Mouse (Mus musculus) telencephalon, adult 2 months (tissue): ENCODE measurements at regions not wholly inside any gene's neighbourhood (a gene's known extent, or its start where the extent isn't known, plus 50 kb on each side); places are given as distances from the start of the nearest gene placed in this dataset.

Source experiments
- DNase-seq: peaks from one replicate; pipeline ENCODE4 v3.0.0-alpha.2; 2011; ENCODE audit warnings: low read depth, low spot score

- DNase-seq, result no peak
Measured at GRCm38 (mm10) chr9:122625081-122625480, 122.1 kb upstream of the Topaz1 start.

GRCm38 (mm10) chr9:122626346-122626745 lies 120.8 kb upstream of the Topaz1 start:
- no peak for DNase-seq

- peak; percentile 94 for DNase-seq
Measured at GRCm38 (mm10) chr9:122629171-122629904, 117.8 kb upstream of the Topaz1 start.

GRCm38 (mm10) chr9:122631793-122632192 lies 115.4 kb upstream of the Topaz1 start:
- DNase-seq, result no peak

- no peak for DNase-seq
Measured at GRCm38 (mm10) chr9:122633484-122633883, 113.7 kb upstream of the Topaz1 start.

GRCm38 (mm10) chr9:122635138-122635964 lies 111.8 kb upstream of the Topaz1 start:
- no peak for DNase-seq

- DNase-seq, result no peak
Measured at GRCm38 (mm10) chr9:122637591-122637990, 109.6 kb upstream of the Topaz1 start.

- no peak for DNase-seq
Measured at GRCm38 (mm10) chr9:122639239-122639638, 107.9 kb upstream of the Topaz1 start.

GRCm38 (mm10) chr9:122642913-122643312 lies 104.2 kb upstream of the Topaz1 start:
- DNase-seq, result no peak

GRCm38 (mm10) chr9:122645569-122645968 lies 101.6 kb upstream of the Topaz1 start:
- DNase-seq, result no peak

GRCm38 (mm10) chr9:122650862-122651261 lies 96.3 kb upstream of the Topaz1 start:
- DNase-seq, result peak; percentile 58

- no peak for DNase-seq
Measured at GRCm38 (mm10) chr9:122655583-122655982, 91.6 kb upstream of the Topaz1 start.

GRCm38 (mm10) chr9:122660050-122660449 lies 87.1 kb upstream of the Topaz1 start:
- no peak for DNase-seq

- DNase-seq, result no peak
Measured at GRCm38 (mm10) chr9:122666978-122667645, 80.0 kb upstream of the Topaz1 start.

- DNase-seq, result no peak
Measured at GRCm38 (mm10) chr9:122667646-122667981, 79.5 kb upstream of the Topaz1 start.

GRCm38 (mm10) chr9:122673777-122674176 lies 73.4 kb upstream of the Topaz1 start:
- peak; percentile 24 for DNase-seq

- no peak for DNase-seq
Measured at GRCm38 (mm10) chr9:122678001-122678696, 69.0 kb upstream of the Topaz1 start.

GRCm38 (mm10) chr9:122687170-122687569 lies 60.0 kb upstream of the Topaz1 start:
- peak; percentile 45 for DNase-seq

- DNase-seq, result peak; percentile 34
Measured at GRCm38 (mm10) chr9:122691879-122692278, 55.3 kb upstream of the Topaz1 start.

GRCm38 (mm10) chr9:122695724-122696123 lies 51.4 kb upstream of the Topaz1 start:
- DNase-seq, result peak; percentile 62
